Mouse (Mus musculus): Measurements from ENCODE around the gene Rasl10a. TPM values are rescaled to one million over a fixed set of nuclear protein-coding genes. Genes with fewer than 3 reads are reported as not detected.

The Rasl10a gene
- polyA plus RNA-seq, 2 experiments, result 0.21 to 0.34 TPM

DNA sequence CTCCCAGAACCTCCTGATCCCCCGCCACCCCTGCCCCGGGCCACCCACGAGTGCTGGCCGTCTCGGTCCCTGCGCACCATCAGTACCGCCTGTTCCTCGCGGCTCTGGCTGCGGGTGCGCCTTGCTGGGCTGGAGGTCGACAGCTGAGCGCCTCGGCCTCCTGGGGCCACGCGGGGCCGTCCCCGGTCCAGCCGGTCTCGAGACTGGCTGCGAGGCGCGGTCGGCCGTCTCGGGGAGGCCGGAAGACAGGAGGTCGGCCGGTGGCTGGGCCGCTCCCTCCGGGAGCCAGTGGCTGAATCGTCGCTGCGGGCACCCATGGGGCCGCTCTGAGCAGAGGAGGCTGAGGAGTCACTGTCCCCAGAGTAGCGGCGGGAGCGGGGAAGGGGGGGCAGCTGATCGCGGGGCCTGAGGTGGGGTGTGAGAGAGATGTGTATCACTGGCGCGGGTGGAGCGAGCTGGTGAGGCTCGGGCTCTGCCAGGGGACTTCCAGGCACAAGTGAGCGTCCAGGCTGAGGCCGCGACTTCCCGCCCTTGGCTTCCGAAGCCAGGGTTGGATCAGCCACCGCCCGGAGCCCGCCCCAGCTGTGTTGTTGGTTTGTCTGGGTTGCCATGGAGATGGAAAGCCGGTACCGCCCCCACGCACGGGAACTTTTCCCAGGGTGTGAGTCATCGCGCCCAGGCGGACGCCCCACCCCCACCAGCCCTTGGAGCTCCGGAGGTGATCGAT lies 3.6 kb downstream of the Rasl10a start:
- Histone ChIP-seq H3K36me3 (replicated peaks; ENCODE audit: control insufficient read depth, insufficient read depth, low read depth) (no peaks in the 10 kb centered on the region), H3K4me3 (ENCODE audit: insufficient read depth in 1 of 2, low read depth in 2 of 2, low read length in 2 of 2) (peak overlapping the region in 1 of 2 experiments; percentile 22; a peak in 2 of 4 replicates), H3K9ac (replicated peaks) (no peak overlapping the region), H3K9me3 (ENCODE audit: control insufficient read depth, low read length) (no peaks in the 10 kb centered on the region), H3K27me3 (ENCODE audit: control insufficient read depth, insufficient read depth, low read length) (peaks cover 79% of the 10 kb centered on the region), H3K4me2 (ENCODE audit: low read depth) (peak overlapping the region; percentile 51), H3K4me1 (replicated peaks; ENCODE audit: control insufficient read depth in 2 of 2, insufficient read depth in 2 of 2, low read length in 1 of 2) (peaks cover 5 to 6% of the 10 kb centered on the region in 2 experiments; a peak in 2 of 4 replicates), H3K27ac (no peak overlapping the region)
- DNase-seq (ENCODE audit: low read depth in 3 of 3, low spot score in 3 of 3) (peak; percentile 52 to 81 (median 54)), ATAC-seq (ENCODE audit: insufficient read depth) (peak; percentile 24)
- WGBS (ENCODE audit: insufficient replicate concordance), result 6% methylated on average over 62 of the region's 62 CpGs
- TF ChIP-seq CTCF (IDR thresholded peaks at IDR 0.05; ENCODE audit: low read depth) (no peak), EP300 (IDR thresholded peaks at IDR 0.05; ENCODE audit: low read depth) (no peak)

DNA sequence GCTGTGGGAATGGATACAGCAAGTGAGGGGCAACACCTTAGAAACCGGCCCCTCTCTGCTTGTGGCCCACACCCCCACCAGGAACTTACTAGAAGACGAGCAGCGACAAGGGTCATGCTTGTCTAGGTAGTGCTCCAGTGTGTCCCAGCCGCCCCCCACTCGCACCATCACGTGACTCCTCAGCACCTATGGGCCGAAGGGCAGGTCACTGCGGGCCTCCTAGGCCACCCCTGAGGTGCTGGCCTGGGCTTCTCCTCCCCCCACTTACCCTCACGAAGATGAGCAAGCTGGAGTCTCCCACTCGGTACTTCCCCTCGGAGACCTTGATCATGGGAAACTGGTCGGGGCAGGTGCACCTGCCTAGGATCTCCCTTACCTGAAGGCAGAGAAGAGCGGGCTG lies 4.4 kb downstream of the Rasl10a start:
- no peaks in the 10 kb centered on the region for H3K9me3 ChIP-seq (ENCODE audit: control insufficient read depth, low read length)
- TF ChIP-seq CTCF (IDR thresholded peaks at IDR 0.05; ENCODE audit: low read depth), result no peak
- no peak for TF ChIP-seq EP300 (IDR thresholded peaks at IDR 0.05; ENCODE audit: low read depth)
- peak overlapping the region in 1 of 2 experiments; percentile 22; a peak in 1 of 4 replicates for H3K4me3 ChIP-seq (ENCODE audit: insufficient read depth in 1 of 2, low read depth in 2 of 2, low read length in 2 of 2)
- peaks cover 5 to 6% of the 10 kb centered on the region in 2 experiments; a peak in 2 of 4 replicates for H3K4me1 ChIP-seq (replicated peaks; ENCODE audit: control insufficient read depth in 2 of 2, insufficient read depth in 2 of 2, low read length in 1 of 2)
- H3K27ac ChIP-seq, result no peak overlapping the region
- no peak overlapping the region for H3K9ac ChIP-seq (replicated peaks)
- 28% methylated on average over 13 of the region's 13 CpGs for WGBS (ENCODE audit: insufficient replicate concordance)
- ATAC-seq (ENCODE audit: insufficient read depth) (no peak), DNase-seq (ENCODE audit: low read depth in 3 of 3, low spot score in 3 of 3) (no peak)
- H3K27me3 ChIP-seq (ENCODE audit: control insufficient read depth, insufficient read depth, low read length), result peaks cover 72% of the 10 kb centered on the region
- H3K4me2 ChIP-seq (ENCODE audit: low read depth), result peak overlapping the region; percentile 51
- no peaks in the 10 kb centered on the region for H3K36me3 ChIP-seq (replicated peaks; ENCODE audit: control insufficient read depth, insufficient read depth, low read depth)

DNA sequence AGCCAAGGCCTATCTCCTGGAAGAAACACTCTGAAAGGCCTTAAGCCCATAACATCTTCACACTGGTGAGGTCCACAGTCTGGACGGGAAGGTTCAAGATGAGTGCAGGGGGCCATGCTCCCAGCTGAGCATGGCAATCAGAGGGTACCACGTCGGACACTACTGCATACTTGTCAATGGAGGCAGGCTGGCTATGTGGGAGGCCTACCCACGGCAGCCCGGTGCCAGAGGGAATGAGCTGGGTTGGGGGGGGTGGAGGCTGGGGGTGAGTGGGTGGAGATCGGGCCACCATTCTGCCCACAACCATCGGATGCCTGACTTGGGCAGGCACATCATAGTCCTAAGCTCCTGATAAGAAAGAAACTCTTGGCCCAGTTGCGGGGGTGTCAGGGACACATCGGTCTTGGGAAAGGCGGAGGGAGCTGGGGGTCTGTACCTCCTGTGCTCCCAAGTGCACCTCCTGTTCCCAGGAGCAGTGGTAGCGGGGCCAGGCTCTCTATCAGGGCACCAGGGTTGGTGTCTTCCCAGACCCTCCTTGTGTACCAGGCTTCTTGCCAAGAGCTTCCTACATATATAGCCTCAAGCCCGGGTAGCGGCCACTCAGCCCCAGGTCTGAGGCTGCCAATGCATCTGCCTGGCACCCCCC lies 5.1 kb downstream of the Rasl10a start:
- TF ChIP-seq CTCF (IDR thresholded peaks at IDR 0.05; ENCODE audit: low read depth) (no peak), EP300 (IDR thresholded peaks at IDR 0.05; ENCODE audit: low read depth) (no peak)
- no peaks in the 10 kb centered on the region for H3K9me3 ChIP-seq (ENCODE audit: control insufficient read depth, low read length)
- no peak overlapping the region for H3K4me2 ChIP-seq (ENCODE audit: low read depth)
- DNase-seq (ENCODE audit: low read depth in 3 of 3, low spot score in 3 of 3), result no peak
- peaks cover 5 to 6% of the 10 kb centered on the region in 2 experiments; a peak in 2 of 4 replicates for H3K4me1 ChIP-seq (replicated peaks; ENCODE audit: control insufficient read depth in 2 of 2, insufficient read depth in 2 of 2, low read length in 1 of 2)
- H3K27me3 ChIP-seq (ENCODE audit: control insufficient read depth, insufficient read depth, low read length), result peaks cover 65% of the 10 kb centered on the region
- no peak overlapping the region for H3K4me3 ChIP-seq (ENCODE audit: insufficient read depth in 1 of 2, low read depth in 2 of 2, low read length in 2 of 2)
- H3K9ac ChIP-seq (replicated peaks), result no peak overlapping the region
- peaks cover under 1% of the 10 kb centered on the region; the same call in 1 of the 2 replicates for H3K36me3 ChIP-seq (replicated peaks; ENCODE audit: control insufficient read depth, insufficient read depth, low read depth)
- WGBS (ENCODE audit: insufficient replicate concordance), result 71% methylated on average over 13 of the region's 13 CpGs
- H3K27ac ChIP-seq, result no peak overlapping the region
- ATAC-seq (ENCODE audit: insufficient read depth), result no peak

DNA sequence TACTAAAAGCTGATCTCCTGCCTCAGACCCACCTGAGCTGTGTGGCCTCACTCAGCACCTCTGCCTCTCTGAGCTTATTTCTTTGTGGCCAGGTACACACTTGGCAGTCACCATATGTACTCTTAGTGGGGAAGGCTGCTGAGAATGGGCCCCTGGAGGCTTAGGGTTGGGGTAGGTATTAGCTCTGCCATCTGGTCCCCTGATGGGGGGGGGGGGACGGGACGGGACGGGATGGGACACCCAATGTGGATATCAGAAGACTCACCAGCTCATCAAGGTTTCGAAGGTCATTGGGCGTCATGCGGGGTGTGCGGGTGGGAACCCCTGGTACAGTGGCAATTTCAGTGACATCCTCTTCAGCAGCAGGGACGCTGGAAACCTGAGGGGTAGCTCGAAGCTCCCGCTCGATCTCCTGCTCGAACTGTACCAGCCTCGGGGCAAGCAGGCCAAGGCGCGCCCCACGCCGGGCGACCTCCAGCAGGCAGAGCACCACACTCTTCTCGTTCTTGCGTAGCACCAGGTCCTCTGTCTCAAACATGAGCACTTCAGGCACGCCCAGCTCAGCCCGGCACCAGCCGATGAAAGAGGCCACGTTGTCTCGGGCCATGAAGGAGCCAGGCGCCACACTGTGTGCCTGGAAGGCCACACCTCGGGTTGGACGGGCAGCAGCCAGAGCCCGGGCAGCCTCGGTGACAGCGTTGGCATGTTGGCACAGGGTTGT lies 5.8 kb downstream of the Rasl10a start:
- H3K36me3 ChIP-seq (replicated peaks; ENCODE audit: control insufficient read depth, insufficient read depth, low read depth), result peaks cover 6% of the 10 kb centered on the region
- no peak for TF ChIP-seq EP300 (IDR thresholded peaks at IDR 0.05; ENCODE audit: low read depth)
- TF ChIP-seq CTCF (IDR thresholded peaks at IDR 0.05; ENCODE audit: low read depth), result no peak
- no peaks in the 10 kb centered on the region for H3K9me3 ChIP-seq (ENCODE audit: control insufficient read depth, low read length)
- H3K27ac ChIP-seq, result no peak overlapping the region
- peaks cover 58% of the 10 kb centered on the region for H3K27me3 ChIP-seq (ENCODE audit: control insufficient read depth, insufficient read depth, low read length)
- peak overlapping the region; percentile 77 for H3K4me2 ChIP-seq (ENCODE audit: low read depth)
- peak overlapping the region in 1 of 2 experiments; percentile 63; a peak in 2 of 4 replicates for H3K4me3 ChIP-seq (ENCODE audit: insufficient read depth in 1 of 2, low read depth in 2 of 2, low read length in 2 of 2)
- DNase-seq (ENCODE audit: low read depth in 3 of 3, low spot score in 3 of 3) (no peak), ATAC-seq (ENCODE audit: insufficient read depth) (no peak)
- H3K9ac ChIP-seq (replicated peaks), result no peak overlapping the region
- WGBS (ENCODE audit: insufficient replicate concordance), result 65% methylated on average over 31 of the region's 31 CpGs
- peaks cover 5 to 8% of the 10 kb centered on the region in 2 experiments; a peak in 2 of 4 replicates for H3K4me1 ChIP-seq (replicated peaks; ENCODE audit: control insufficient read depth in 2 of 2, insufficient read depth in 2 of 2, low read length in 1 of 2)
